Mouse (Mus musculus): ENCODE measurements around the gene Snx9.
A peak's percentile ranks its signal among the peaks of the same experiment; 100 is the strongest.

The Snx9 gene

DNA sequence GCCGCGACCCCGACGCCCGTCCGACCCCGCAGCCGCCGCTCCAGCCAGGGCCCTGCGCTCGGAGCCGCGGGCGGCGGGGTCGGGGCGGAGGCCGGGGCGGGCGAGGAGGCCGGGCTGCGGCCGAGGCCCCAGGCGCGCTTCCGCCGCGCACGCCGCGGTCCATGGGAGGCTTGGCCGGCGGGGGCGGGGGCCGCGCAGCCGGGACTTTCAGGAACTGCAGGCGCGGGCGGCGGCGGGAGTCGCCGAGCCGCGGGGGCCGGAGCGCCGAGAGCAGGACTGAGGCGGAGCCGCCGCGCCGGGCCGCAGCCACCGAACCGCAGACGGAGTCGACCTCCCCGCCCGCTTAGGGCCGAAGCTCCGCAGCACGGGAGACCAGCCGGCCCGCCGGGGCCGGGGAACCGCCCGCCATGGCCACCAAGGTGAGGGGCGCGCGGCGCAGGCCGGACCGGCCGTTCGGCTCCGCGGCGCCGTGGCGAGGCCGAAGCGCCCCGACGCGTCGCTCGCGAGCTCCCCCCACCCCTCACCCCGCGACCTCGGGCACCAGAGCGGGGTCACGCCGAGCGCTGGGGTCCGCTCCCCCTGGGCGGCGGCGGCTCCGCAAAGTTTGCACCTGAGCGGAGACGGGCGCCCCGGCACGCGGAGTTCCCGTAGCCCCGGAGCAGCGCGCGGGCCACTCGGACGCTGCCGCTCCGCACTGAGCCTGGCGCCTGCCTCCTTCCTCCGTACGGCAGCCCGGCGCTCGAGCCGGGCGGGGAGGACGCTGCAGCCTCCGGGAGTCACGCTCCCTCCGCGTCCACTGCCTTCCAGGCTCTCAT, at the start of gene Snx9:
Snx9 (plus strand) TSS at position 202 of the 815 bp plus-strand sequence.
- peak; percentile 51 for DNase-seq (ENCODE audit: low spot score)

DNA sequence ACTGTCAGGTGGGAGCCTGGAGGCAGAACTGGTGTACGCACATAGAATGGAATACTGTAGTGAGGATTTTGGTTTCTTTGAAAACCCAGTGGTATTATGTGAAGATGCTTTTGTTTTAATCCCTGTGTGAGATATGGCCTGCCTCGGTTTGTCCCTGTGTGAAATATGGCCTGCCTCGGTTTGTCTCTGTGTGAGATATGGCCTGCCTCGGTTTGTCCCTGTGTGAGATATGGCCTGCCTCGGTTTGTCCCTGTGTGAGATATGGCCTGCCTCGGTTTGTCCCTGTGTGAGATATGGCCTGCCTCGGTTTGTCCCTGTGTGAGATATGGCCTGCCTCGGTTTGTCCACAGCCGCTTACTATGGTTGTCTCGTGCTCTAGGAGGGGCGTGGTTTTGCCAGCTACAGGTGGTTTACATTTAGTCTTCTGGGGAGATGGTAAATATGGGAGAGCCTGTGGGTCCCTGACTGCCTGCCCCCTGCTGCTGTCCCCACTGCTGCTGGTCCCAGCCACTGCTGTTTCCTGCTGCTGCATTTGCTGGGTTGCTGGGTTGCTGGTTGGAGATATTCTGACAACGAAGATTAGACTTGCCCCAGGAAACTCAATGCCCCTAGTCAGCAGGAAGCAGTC, 48.9 kb upstream of the Snx9 start:
- DNase-seq (ENCODE audit: low spot score): no peak

DNA sequence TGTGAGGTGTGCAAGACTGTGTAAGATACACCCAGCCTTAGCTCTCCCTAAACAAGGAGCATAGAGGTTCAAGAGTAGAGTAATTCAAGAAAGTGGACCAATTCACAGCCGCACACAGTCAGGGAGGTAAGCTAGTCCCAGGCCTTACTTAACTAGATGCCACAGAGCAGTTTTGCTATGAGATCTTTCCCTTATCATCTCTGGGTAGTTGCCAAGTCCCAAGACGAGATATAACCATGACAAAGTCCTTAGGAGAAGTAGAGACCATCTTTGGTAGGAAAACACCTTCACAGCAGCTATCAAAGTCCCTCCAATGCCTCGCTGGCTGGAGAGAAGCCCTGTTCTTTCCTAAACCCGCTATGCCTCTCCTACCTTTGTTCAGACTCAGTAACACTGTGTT, 47.5 kb upstream of the Snx9 start:
- no peak for DNase-seq (ENCODE audit: low spot score)

DNA sequence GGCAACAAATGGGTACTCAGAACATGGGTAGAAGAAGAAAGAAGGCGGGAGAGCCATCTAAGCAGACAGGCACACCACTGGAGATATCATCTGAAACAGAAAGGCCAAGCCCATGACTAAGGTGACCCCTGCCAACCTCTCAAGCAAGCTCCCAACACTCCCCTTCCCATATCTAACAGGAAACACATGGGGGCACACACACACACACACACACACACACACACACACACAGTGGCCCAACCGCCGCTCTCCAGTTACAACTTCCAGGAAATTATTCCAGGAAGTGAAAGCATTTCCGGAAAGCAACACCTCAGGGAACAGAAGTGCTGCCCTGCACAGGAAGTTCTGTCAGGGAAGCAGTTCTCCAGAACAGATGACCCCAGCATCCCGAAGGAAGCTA, 46.9 kb upstream of the Snx9 start:
- DNase-seq (ENCODE audit: low spot score): no peak

DNA sequence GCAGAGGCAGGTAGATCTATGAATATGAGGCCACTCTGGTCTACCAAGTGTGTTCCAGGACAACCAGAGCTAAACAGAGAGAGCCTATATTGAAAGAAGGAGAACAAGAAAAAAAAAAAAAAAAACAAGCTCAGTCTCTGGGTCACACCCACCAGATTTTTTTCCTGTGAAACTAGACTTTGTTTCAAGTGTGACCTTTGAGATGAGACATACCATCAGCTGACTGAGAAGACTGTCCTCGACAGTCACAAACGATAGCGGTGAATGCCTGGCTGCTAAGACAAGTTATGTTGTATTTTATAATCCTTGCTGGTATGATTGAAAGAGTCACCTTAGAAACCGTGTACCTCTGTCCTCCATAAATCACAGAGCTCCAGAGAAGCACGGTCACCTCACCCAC, 45.8 kb upstream of the Snx9 start:
- no peak for DNase-seq (ENCODE audit: low spot score)

DNA sequence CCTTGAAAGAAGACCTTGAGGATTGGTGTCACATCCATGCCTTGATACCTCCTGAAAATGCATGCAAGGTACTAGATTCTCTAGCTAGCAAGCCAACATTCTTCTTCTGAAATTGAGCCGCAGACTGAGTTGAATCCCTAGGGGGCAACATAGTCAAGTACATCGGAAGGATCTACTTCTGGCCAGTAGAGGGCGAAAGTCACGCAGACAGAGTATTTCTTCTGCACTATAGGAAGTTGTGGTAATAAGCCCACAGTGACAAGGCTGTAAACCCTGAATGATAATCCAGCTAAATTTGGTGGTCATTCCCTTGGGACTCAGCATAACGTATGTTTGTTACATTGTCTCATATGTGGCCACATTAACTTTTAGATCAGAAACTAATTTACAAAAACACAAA, 45.3 kb upstream of the Snx9 start:
- DNase-seq (ENCODE audit: low spot score): peak; percentile 81

DNA sequence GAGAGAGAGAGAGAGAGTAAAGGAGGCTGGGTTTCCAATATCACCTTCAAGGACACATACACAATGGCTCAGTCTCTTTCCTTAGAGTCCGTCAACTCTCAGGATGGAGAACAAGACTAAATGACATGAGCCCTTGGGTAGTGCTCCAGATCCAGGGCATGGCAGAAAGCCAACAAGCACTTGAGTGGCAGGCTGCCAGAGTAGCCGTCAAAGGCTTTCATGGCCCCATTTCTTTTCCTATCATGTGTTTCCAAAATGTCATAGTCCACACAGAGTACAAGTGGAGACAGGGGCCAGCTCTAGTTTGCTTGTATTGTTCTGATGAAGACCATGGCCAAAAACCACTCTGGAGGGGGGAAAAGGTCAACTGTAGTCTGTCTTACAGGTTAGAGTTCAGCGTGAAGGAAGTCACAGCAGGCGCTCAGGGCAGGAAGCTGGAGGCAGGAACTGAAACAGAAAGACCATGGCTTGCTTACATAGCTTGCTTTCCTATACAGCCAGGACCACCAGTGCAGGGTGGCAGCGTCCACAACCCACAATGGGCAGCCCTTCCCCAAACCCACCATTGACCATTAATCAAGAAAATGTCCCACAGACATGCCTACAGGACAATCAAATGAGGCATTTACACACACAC, 43.9 kb upstream of the Snx9 start:
- no peak for DNase-seq (ENCODE audit: low spot score)

DNA sequence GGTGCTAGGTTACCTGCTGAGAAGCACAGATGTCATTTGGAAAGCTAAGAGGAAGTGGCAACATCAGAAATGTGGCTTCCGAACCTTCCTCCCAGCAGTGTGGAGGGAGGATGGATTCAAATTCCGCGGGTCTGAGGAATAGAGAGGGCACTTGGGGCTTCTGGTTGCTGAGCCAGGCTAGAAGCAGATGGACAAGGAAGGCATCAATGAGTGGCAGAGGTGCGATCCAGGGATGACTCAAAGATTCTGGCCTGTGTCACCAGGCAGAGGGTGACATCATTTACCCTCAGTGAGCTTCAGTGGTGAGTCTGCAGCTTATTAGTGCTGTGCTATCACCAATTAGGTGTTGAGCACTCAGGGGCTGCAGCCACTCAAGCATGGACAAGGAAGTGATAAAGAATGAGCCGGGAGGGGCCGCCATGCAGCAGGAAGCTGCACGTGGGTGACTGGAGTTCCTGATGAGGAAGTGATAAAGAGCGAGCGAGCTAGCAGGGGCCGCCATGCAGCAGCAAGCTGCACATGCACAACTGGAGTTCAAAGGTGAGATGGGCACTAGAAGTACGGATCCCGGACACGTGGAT, 42.8 kb upstream of the Snx9 start:
- peak; percentile 46 for DNase-seq (ENCODE audit: low spot score)

DNA sequence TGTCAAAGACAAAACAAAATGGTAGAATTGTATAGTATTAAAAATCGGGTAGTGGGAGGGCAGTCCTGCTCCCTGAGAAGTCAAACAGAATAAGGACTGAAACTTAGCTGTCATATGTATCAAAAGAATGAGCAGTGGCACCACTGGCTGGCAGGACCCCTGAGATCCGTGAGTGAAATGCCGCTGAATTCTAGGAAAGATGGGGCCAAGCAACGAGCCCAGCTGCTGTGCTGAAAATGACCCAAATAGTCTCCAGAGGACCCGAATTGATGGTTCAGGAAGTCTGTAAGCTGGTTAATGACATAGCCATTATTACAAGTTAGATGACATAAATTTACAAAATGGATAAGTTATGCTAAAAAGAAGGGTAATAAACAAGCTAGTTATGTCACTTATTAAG, 42.2 kb upstream of the Snx9 start:
- DNase-seq (ENCODE audit: low spot score): no peak

DNA sequence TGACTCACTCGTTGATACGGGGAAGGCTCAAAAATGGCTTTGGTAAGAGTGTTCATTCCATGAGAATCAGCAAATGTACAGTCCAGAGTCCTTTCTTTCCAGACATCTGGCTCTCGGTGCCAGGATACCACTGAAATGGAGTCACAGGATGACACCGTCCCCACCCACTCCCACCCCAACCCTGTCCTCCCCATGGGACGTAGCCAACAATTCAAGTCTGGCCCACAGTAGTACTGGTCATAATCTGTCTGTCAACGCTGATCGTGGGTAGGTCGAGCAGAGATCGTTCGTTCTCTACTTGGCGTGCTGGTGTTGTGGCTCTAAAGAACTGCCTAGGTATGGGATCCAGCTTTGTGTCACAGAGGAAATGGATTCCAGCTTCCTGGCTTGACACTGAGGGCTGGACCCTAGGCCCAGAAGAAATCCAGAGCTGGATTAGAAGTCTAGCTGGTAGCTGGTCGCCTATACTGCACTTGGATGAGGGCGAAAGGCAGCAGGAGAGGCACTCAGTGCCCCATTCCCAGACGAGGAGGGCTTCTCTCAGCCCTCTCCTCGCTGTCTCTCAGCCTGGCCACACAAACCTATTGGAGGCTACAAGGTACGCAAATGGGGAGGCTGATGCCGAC, 41.6 kb upstream of the Snx9 start:
- DNase-seq (ENCODE audit: low spot score): no peak

DNA sequence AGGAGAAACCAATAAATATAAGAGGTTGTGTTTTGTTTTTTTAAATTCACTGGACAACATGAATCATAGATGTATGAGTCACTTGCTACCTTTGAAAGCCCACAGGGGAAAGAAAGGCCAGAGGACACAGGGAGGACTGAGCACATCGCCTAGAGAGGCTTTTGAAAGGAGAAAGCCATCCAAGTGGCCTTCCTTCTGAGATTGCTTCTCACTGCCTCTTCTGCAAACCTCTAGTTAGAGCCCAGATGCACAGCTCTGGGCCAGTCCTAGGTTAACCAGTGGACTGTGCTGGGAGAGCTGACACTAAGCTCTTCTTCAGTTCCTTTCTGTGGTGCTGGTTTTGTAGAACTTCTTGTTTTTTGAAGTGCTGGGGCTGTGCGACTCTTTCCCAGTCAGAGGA, 40.9 kb upstream of the Snx9 start:
- DNase-seq (ENCODE audit: low spot score): no peak

DNA sequence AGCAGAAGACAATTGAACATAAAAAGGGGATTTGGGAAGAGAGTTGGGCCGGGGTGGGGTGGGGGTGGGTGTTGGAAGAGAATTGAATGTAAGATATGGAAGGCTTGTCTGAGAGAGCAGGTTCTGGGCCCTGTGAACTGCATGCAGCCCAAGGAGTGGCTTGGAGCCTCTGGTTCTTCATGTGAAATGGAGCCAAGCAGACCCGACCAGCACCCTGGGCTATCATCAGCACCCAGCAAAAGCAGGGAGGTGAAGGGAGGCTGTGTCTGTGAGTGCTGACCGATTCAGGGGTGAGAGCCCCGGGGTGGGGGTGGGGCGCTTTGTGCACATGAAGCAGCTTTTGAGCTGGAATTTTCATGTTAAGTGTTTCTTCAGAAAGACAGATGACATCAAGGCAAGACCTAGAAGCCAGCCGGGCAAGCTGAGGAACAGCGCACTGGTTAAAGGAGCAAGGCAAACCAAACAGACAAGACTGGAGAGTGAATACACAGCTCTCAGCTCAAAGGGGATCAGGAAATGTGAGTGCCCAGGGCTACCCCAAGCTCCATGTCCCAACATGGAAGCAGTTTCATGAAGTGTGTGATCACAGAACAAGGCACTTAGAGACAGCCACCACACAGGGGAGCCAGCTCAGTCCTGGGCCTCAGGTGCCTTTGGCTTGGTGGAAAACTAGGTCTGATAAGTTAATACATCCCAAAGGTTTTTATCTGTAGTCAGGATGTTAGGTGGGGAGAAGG, 40.1 kb upstream of the Snx9 start:
- DNase-seq (ENCODE audit: low spot score): no peak

DNA sequence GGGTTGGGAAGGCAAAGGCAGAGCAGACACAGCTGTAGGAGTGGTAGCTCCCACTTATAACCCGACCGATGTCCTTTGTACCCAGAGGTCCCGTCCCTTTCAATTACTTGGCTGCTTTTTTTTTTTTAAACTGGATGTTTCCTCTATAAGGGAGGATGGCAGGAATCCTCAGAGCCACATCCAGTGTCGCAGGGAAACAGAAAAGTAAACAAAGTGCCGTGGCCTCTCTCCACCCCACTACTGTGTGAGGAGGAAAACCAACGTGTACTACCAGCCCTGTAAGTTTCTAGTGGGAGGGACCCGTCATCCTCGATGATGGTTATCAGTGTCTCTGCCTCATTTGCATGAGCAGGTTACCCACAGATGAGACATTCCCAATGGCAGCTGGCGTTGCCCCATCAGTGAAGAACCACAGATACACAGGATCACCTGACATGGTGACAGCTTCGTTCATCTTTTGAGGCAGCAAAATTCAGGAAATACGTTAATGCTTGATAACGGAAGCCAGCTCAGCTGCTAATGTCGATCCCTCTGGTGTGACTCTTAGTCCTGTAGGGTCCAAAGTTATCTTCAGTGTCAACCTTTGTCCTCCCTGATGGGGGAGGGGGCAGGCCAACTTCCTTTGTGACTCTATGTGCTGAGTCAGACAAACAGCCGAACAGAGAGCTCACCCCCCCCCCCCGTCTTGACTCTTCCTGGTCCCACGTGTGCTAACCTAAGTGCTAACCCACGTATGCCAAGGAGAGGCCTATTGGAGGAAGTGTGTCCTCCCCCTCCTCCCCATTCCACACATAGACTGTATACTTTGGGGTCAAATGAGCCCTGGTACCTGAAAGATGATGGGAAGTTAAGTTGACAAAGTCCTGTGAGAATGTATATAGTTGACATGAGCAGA, 39.1 kb upstream of the Snx9 start:
- peak; percentile 77 for DNase-seq (ENCODE audit: low spot score)

DNA sequence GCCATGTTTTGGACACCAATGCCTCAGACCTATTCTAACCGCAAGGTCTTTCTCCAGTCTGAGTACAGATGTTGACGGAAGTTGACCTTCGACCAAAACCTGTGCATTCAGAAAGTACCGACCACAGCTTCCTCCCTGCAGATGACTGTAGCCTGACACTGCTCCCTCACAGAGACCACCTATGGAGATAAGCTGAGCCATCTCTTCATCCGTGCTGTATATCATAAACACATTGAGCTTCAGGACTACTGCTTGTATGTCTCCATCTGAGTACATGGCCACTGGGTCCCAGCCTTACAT, 38.5 kb upstream of the Snx9 start:
- DNase-seq (ENCODE audit: low spot score): peak; percentile 62

DNA sequence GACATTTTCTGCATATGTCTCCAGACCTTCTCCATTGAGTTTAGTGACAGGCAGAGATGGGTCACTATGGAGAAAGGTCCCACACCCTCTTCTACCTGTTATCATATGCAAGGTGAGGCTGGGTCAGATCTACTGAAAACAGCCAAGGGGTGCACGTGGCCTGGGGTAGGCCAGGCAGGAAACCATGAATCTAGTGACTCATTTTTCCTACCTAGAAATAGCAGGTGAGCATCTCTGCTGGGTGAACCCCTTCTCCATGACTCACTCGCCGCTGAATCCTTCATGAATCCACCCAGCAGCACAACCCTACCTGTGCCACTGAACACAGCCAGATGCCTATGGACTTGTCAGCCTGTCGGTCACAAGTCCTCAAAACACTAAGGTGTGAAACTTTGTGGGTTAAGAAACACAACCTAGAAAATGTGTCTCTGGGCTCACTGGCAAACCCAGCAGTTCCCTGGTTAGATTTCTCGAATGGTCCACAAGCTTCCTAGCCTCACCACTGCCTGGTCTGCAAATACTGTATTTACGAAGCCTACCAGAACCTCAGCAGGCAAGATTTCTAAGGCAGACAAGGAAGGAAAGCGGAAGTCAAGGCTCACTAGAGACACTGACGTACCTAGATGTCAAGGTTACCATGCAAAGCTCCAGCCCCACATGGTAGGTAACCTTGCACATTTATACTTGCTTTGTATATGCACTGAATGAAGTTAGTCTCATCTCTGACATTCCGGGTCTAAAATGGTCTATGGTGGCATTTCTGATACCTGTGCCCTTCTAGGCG, 37.7 kb upstream of the Snx9 start:
- peak; percentile 65 for DNase-seq (ENCODE audit: low spot score)

DNA sequence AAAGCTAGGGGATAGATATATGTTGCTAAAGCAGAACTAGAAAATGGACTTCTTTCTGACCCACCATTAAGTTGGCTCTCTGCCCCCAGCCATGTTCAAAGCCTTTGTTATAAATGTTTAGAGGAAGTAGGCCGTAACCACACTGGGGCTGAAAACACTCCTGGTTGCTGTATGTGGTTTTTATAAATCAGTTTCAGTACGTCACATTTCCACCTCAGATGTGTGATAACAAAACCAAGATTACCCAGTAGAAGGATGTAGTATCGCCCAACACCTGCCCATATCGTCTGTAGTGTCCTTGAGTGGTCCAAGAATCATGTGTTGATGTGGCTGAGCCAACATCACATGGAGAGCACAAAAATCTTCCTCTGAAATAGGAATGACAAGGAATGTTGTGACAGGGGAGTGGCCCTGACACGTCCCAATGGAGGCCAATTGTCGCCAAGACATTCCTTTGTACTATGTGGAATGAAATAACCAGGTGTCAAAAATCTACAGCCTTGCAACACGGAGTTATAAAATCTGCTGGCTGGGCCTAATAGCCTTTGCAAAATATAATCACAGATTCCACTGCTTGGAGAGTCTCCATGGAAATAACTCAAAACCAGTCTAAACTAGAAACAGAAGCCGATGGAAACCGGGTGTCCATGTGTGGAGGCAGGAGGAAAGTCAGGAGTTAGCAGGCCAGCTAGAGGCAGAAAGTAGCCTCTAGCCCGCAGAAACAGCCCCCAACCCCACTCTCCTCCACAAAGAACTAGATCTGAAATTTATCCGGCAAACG, 36.6 kb upstream of the Snx9 start:
- peak; percentile 79 for DNase-seq (ENCODE audit: low spot score)

DNA sequence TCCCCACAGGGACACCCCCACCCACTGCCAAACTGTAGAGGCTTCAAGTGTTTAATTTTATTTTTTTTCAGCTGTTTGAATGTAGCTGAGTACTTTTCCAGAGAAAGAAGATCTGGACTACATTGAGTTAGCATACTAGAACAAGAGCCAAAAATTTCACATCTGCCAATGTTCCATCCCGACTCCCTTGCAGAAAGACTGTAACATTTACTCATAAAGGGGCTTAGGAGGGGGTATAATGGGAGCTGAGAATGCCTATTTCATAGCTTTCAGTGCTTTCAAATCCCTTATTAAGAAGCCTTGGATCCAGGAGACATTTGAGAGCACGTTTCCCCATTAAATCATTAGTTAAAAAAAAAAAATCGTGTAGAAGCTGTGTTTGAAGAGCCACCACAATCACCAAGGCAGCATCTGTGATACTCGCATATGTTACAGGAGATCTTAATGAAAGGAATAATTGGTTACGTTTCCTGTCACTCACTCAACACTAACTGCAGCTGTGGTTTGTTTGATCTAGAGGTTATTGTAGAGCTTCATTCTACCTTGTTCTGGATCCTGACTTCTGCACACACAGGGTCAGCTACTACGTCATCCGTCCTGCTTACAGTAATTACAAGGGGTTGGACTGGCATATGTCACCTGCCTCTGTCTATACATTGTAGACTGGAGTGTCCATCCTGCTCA, 35.8 kb upstream of the Snx9 start:
- DNase-seq (ENCODE audit: low spot score): peak; percentile 75

DNA sequence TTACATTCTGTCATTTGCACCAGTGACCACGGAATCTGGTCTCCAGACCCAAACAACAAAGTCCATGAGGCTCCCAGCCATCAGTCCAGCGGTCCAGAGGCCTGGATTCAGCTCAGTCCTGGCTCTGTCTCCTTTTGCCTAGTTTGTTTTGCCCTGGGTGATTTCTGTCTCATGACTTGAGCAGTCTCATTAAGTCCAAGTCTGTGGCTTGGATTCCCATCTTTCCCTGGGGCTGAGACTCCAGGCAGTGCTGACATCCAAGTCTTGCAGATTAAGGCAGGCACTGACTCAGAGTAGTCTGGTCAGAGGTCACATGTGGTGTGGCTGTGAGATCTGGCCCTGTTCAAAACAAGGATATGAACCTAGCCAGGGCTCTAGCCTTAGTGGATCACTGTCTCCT, 35.2 kb upstream of the Snx9 start:
- no peak for DNase-seq (ENCODE audit: low spot score)

DNA sequence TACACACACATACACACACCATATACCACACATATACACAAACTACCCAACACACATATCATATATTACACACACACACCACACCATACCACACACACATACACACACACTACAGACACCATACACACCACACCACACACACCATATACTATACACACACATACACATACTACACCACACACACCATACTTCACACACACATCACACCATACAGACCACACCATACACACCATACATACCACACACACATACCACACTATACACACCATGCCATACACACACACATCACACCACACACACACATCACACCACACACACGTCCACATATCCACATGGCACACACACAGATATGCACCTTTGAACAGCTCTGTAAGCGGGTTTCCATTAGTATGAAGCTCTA, 34.3 kb upstream of the Snx9 start:
- DNase-seq (ENCODE audit: low spot score): no peak

All from T-cell, adult 2 months (primary cell).